10 mouse cellular contexts compared by ENCODE assay signal in the genomic region with DNA sequence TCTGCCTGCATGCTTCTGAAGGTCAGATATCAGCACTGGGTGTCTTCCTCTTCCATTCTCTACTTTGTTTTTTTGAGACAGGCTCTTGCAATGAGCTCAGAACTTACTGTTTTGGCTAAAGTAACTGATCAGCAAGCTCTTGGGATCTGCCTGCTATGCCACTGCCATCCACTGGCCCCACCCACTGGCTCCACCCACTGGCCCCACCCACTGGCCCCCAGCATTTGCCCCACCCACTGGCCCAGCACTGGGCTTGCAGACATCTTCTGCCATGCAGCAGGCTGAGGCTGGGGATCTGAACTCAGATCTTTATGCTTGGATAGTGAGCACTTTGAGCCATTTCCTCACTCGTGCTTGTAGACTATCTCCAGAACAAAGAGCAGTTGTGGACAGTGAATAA.
DNase-seq lines count a peak whose midpoint lies in the region; ATAC-seq and TF ChIP-seq lines count a peak whose summit lies in the region.
"Had no signal": no experiment of that assay in that cellular context is flagged by ENCODE, and none has a peak within 500 bp of the region (broad histone marks: within the 10 kb centered on the region; RNA-seq: fewer than 3 reads in every experiment).

No protein-coding gene starts in this region.

- no peaks in the 10 kb centered on the region for H3K4me1 ChIP-seq in kidney, adult 2 months (ENCODE audit: control insufficient read depth, insufficient read depth, low read length)
- no peaks in the 10 kb centered on the region for H3K4me1 ChIP-seq in midbrain, embryonic 14.5 days (ENCODE audit: control insufficient read depth, insufficient read depth, low read length)
- H3K4me1 ChIP-seq: megakaryocyte, embryonic 14.5 days had no signal

- no peaks in the 10 kb centered on the region for H3K36me3 ChIP-seq in kidney, adult 2 months (ENCODE audit: control insufficient read depth, insufficient read depth, low read length)
- H3K36me3 ChIP-seq in midbrain, embryonic 14.5 days (ENCODE audit: control insufficient read depth, insufficient read depth, low read length): no peaks in the 10 kb centered on the region

- 17% methylated on average over 1 of the region's 1 CpGs for WGBS in kidney, adult 2 months
- WGBS in midbrain, embryonic 14.5 days: 48% methylated on average over 1 of the region's 1 CpGs

- no peaks in the 10 kb centered on the region for H3K9me3 ChIP-seq in midbrain, embryonic 14.5 days (ENCODE audit: control insufficient read depth, low read length)
- H3K9me3 ChIP-seq: megakaryocyte, embryonic 14.5 days had no signal

- no peak overlapping the region for H3K4me3 ChIP-seq in kidney, adult 2 months (ENCODE audit: insufficient read depth, low read depth, low read length)
- no peak overlapping the region for H3K4me3 ChIP-seq in midbrain, embryonic 14.5 days (replicated peaks; ENCODE audit: low read depth, low read length)
- H3K4me3 ChIP-seq: megakaryocyte, embryonic 14.5 days had no signal

- no peak for TF ChIP-seq CTCF in kidney, adult 2 months (conservative IDR thresholded peaks at IDR 0.05; ENCODE audit: insufficient read depth, insufficient read length, low read depth, low read length)

- no peak overlapping the region for H3K9ac ChIP-seq in midbrain, embryonic 14.5 days (replicated peaks; ENCODE audit: low read length)

- no peak for TF ChIP-seq POLR2A in kidney, adult 2 months (IDR thresholded peaks at IDR 0.05; ENCODE audit: low read depth, low read length)

- H3K27me3 ChIP-seq in kidney, adult 2 months (replicated peaks; ENCODE audit: control insufficient read depth, insufficient read depth, low read length): no peaks in the 10 kb centered on the region
- H3K27me3 ChIP-seq in midbrain, embryonic 14.5 days (ENCODE audit: control insufficient read depth, insufficient read depth, low read length): no peaks in the 10 kb centered on the region

- no peak overlapping the region for H3K4me2 ChIP-seq in midbrain, embryonic 14.5 days (ENCODE audit: low read length)

- DNase-seq in kidney, adult 2 months: peak; percentile 40
- no peak for DNase-seq in kidney, adult 8-10 months
- DNase-seq in NIH3T3 (ENCODE audit: low read depth): peak; percentile 14
- DNase-seq in lung, postnatal 14 days: peak; percentile 68
- no peak for DNase-seq in right cerebral cortex, postnatal 10 days (ENCODE audit: low spot score in 2 of 2)
- DNase-seq in right cerebral cortex, postnatal 36 days (ENCODE audit: low spot score in 2 of 2): no peak
- no peak for DNase-seq in midbrain, embryonic 14.5 days

- ATAC-seq in granulocyte monocyte progenitor cell, adult 5-6 weeks (replicated peaks; ENCODE audit: poor library complexity, severe bottlenecking): peak; percentile 67
- ATAC-seq in midbrain, embryonic 14.5 days (ENCODE audit: low FRiP score, low TSS enrichment): no peak
- ATAC-seq: intestine, postnatal 0 days had no signal

- H3K27ac ChIP-seq in kidney, adult 2 months (ENCODE audit: insufficient read depth, low read depth, low read length): no peak overlapping the region
- no peak overlapping the region for H3K27ac ChIP-seq in midbrain, embryonic 14.5 days (replicated peaks; ENCODE audit: low read depth, low read length)

Comparison
In these comparisons a context has a peak if more than half of its experiments do, and no peak if none do; other contexts are left out.
1. DNase-seq: peak in kidney, adult 2 months (single experiment), NIH3T3 (single experiment) and lung, postnatal 14 days (single experiment); none in kidney, adult 8-10 months (0 of 2), right cerebral cortex, postnatal 10 days (0 of 2), right cerebral cortex, postnatal 36 days (0 of 2) and midbrain, embryonic 14.5 days (single experiment).